Mouse (Mus musculus): ENCODE data around the gene Fau.

DNA sequence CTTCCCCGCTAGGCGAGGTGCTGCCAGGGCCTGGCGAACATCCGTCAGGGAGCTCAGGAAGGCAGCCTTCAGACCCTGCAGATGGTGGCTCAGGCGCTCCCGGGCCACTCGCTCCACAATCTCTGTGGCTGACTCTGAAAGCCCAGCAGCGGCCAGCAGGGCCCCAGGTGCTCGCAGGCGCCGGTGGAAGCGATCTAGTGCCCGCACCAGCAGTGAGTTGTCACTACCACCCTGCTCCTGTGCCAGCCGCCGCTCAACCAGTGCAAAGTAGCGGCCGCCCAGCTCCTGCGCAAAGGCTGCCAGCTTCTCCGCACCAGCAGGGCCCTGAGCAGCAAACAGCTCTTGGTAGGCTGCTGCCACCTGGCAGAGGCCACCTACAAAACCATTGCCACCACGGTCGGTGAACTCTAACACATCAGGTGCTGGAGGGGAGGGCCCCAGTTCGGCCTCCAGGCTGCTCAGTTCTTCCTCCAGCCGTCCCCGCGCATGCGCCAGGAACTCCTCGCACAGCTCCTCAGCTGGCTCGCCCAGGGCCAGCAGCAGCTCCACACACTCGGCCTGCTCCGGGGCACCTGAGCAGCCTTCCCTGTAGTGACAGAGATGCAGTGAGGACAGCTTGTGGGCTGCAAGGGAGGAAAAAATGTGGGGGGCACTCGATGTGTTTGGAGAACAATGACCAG, 13.1 kb downstream of the Fau start:
- TF ChIP-seq GATA1 (IDR thresholded peaks at IDR 0.05; ENCODE audit: low read depth, low read length): no peak
- TF ChIP-seq ZC3H11A (IDR thresholded peaks at IDR 0.05; ENCODE audit: low read depth, low read length): no peak
- TF ChIP-seq MAFK (IDR thresholded peaks at IDR 0.05; ENCODE audit: borderline replicate concordance, low read depth, low read length): no peak
- no peak for TF ChIP-seq CTCF (IDR thresholded peaks at IDR 0.05 in 2 of 3, conservative IDR thresholded peaks at IDR 0.05 in 1 of 3; ENCODE audit: control insufficient read depth in 1 of 3, insufficient read depth in 1 of 3, low read depth in 2 of 3, low read length in 3 of 3, poor library complexity in 1 of 3, severe bottlenecking in 1 of 3)
- no peak for TF ChIP-seq MAX (IDR thresholded peaks at IDR 0.05; ENCODE audit: low read length)
- no peak for TF ChIP-seq ELF1 (IDR thresholded peaks at IDR 0.05; ENCODE audit: low read depth, low read length)
- TF ChIP-seq TAL1 (IDR thresholded peaks at IDR 0.05; ENCODE audit: low read length): no peak
- TF ChIP-seq POLR2A (IDR thresholded peaks at IDR 0.05; ENCODE audit: control insufficient read depth in 1 of 2, insufficient read depth in 1 of 2, low read depth in 1 of 2, low read length in 2 of 2, poor library complexity in 1 of 2): no peak
